Mouse (Mus musculus): Measurements from ENCODE around the gene Grap2.

DNA sequence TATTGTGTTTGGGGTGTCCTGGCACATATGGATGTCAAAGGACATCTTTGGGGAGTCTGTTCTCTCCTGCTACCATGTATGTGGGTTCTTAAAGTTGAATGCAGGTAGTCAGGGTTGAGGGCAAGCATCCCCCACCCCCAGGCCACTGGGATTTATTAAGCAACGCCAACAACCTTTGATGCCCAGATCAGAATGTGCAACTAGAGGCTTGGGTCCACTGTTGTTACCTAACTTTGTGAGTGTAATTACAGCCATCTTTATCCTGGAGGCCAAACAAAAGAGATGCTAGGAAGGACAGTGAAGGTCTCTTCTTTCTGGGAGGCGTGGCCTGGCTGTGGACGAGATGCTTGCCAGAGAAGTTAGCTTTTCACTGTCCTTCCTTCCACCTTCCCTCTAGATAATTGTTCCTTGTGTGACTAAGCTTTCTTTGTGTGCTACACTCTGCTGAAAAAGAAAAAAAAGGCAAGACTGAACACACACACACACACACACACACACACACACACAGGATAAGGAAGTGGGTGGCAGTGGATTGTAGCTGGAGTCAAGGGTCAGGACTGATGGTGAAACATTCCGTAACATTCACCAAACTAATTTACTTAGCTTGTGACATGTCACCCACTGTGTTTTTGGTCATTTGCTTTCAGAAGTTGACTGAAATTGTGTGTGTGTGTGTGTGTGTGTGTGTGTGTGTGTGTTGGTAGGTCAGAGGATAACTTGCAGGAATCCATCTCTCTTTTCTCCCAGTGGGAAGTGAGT lies 101.1 kb downstream of the Grap2 start:
- TF ChIP-seq SMC3 (IDR thresholded peaks at IDR 0.05; ENCODE audit: low read depth, low read length) (no peak), CTCF (IDR thresholded peaks at IDR 0.05 in 2 of 3, conservative IDR thresholded peaks at IDR 0.05 in 1 of 3; ENCODE audit: control insufficient read depth in 1 of 3, insufficient read depth in 1 of 3, low read depth in 2 of 3, low read length in 3 of 3, poor library complexity in 1 of 3, severe bottlenecking in 1 of 3) (no peak)

Data from MEL (cell line).